Mouse (Mus musculus) frontal cortex, postnatal 14 days (tissue): ENCODE results near the gene Gm21974.
A peak's percentile ranks its signal among the peaks of the same experiment; 100 is the strongest.
"Not testable (repeated sequence)": the region's sequence is repeated elsewhere in the genome, so short reads cannot be mapped to it uniquely, and the experiment has no call there.

Experiments
- DNase-seq, 2 experiments: peaks; one replicate each; pipeline ENCODE4 v3.0.0; 2022; ENCODE audit warnings: low spot score in 2 of 2

Gm21974 gene

GRCm38 (mm10) chr7:127876467-127877348 is 18.5 kb downstream of the Gm21974 start, which contains the start of gene Zfp668:
TSS of gene Zfp668 (minus strand) at chr7:127876828.
- peak; percentile 85 to 86 for DNase-seq

GRCm38 (mm10) chr7:127876041-127876466 is 19.2 kb downstream of the Gm21974 start, which contains the start of gene Zfp646:
TSS of gene Zfp646 (plus strand) at chr7:127876221.
- peak; percentile 46 to 51 for DNase-seq

GRCm38 (mm10) chr7:127875627-127876001 is 19.6 kb downstream of the Gm21974 start:
- peak; percentile 85 to 88 for DNase-seq

GRCm38 (mm10) chr7:127874812-127875626 is 20.2 kb downstream of the Gm21974 start:
- no peak for DNase-seq

- no peak for DNase-seq
Observed at GRCm38 (mm10) chr7:127870136-127870821, 25.0 kb downstream of the Gm21974 start.

GRCm38 (mm10) chr7:127869149-127869810 is 26.0 kb downstream of the Gm21974 start:
- no peak for DNase-seq

GRCm38 (mm10) chr7:127867641-127868040 is 27.6 kb downstream of the Gm21974 start:
- DNase-seq, result no peak

- no peak for DNase-seq
Observed at GRCm38 (mm10) chr7:127866434-127866833, 28.8 kb downstream of the Gm21974 start.

GRCm38 (mm10) chr7:127858258-127858657 is 37.0 kb downstream of the Gm21974 start:
- DNase-seq, result no peak

GRCm38 (mm10) chr7:127850906-127851305 is 44.3 kb downstream of the Gm21974 start:
- no peak for DNase-seq

GRCm38 (mm10) chr7:127849973-127850875 is 45.0 kb downstream of the Gm21974 start:
- no peak for DNase-seq

GRCm38 (mm10) chr7:127842001-127842718 is 53.1 kb downstream of the Gm21974 start:
- peak; percentile 56 to 62 for DNase-seq

- DNase-seq, result peak; percentile 95 to 96
Observed at GRCm38 (mm10) chr7:127841340-127842000, 53.8 kb downstream of the Gm21974 start.

GRCm38 (mm10) chr7:127840886-127841285 is 54.4 kb downstream of the Gm21974 start:
- DNase-seq, result peak in 1 of 2 experiments; percentile 63

- not testable (repeated sequence) for DNase-seq
Observed at GRCm38 (mm10) chr7:127840031-127840430, 55.2 kb downstream of the Gm21974 start.

GRCm38 (mm10) chr7:127837878-127838277 is 57.4 kb downstream of the Gm21974 start:
- DNase-seq, result not testable (repeated sequence)

- no peak for DNase-seq
Observed at GRCm38 (mm10) chr7:127837473-127837872, 57.8 kb downstream of the Gm21974 start.
